Comparison of ENCODE assay signal across 8 mouse cellular contexts in the genomic region with DNA sequence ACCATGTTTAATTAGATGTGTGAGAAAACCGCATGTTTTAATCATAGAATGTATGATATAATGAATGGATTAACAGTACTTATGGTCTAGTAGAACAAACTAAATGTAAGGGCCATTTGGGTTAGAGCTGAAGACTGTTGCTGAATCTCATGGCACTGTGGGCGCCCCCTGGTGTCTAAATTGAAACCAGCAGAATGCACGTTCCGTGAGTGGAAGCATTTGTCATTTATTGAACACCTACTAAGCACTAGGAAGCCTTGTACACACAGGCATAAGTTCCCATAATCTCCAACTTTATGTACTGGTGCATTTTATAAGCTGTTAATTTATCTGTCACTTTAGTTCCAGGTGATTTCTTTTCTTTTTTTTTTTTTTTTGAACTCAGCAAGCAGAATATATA. TPM values are rescaled to one million over a fixed set of nuclear protein-coding genes. Genes with fewer than 3 reads are reported as not detected.
A peak's percentile ranks its signal among the peaks of the same experiment; 100 is the strongest.
DNase-seq lines count a peak whose midpoint lies in the region; ATAC-seq and TF ChIP-seq lines count a peak whose summit lies in the region.

No protein-coding gene starts in this region.

- DNase-seq in heart, adult 18-20 months: peak; percentile 49 to 82
- DNase-seq in heart, adult 11 months: no peak
- peak; percentile 59 for DNase-seq in embryonic facial prominence, embryonic 11.5 days (ENCODE audit: low spot score)
- peak; percentile 57 to 78 for DNase-seq in kidney, postnatal 25 days
- DNase-seq in lung, postnatal 0 days (ENCODE audit: low spot score): peak; percentile 55
- peak; percentile 74 to 89 for DNase-seq in spleen, postnatal 14 days (ENCODE audit: low spot score in 2 of 2)

- H3K27ac ChIP-seq in bone marrow, adult 2 months (ENCODE audit: control insufficient read depth, insufficient read depth, low read depth, low read length, poor library complexity): no peak overlapping the region
- no peak overlapping the region for H3K27ac ChIP-seq in embryonic facial prominence, embryonic 11.5 days (replicated peaks; ENCODE audit: low read depth, low read length)
- no peak overlapping the region for H3K27ac ChIP-seq in lung, postnatal 0 days (ENCODE audit: low read length)

- no peaks in the 10 kb centered on the region for H3K27me3 ChIP-seq in embryonic facial prominence, embryonic 11.5 days (ENCODE audit: control insufficient read depth, insufficient read depth, low read length)
- H3K27me3 ChIP-seq in lung, postnatal 0 days (replicated peaks; ENCODE audit: insufficient read depth, low read length): no peaks in the 10 kb centered on the region

- no peak overlapping the region for H3K4me3 ChIP-seq in bone marrow, adult 2 months (replicated peaks; ENCODE audit: control insufficient read depth, low read depth, low read length)
- H3K4me3 ChIP-seq in embryonic facial prominence, embryonic 11.5 days (ENCODE audit: low read depth, low read length): no peak overlapping the region
- no peak overlapping the region for H3K4me3 ChIP-seq in lung, postnatal 0 days (ENCODE audit: low read depth, low read length)

- TF ChIP-seq EP300 in lung, postnatal 0 days (IDR thresholded peaks at IDR 0.05): no peak

- no peak for TF ChIP-seq POLR2A in bone marrow, adult 2 months (IDR thresholded peaks at IDR 0.05; ENCODE audit: borderline replicate concordance, control insufficient read depth, low read depth, low read length)

- ATAC-seq in CD4-positive, CD25-positive, alpha-beta regulatory T cell, adult 4 months: peak; percentile 69
- ATAC-seq in embryonic facial prominence, embryonic 11.5 days (replicated peaks; ENCODE audit: insufficient number of reproducible peaks, low FRiP score, low TSS enrichment, low read depth): no peak
- ATAC-seq in lung, postnatal 0 days: no peak; the same call in 1 of the 2 replicates

- WGBS in bone marrow, adult 2 months: 26% methylated on average over 4 of the region's 4 CpGs
- 40% methylated on average over 4 of the region's 4 CpGs for WGBS in embryonic facial prominence, embryonic 11.5 days
- WGBS in lung, postnatal 0 days: 37% methylated on average over 4 of the region's 4 CpGs

- H3K4me1 ChIP-seq in bone marrow, adult 2 months (ENCODE audit: control insufficient read depth, insufficient read depth, low read length): no peaks in the 10 kb centered on the region; the same call in 1 of the 2 replicates
- no peaks in the 10 kb centered on the region for H3K4me1 ChIP-seq in embryonic facial prominence, embryonic 11.5 days (ENCODE audit: control insufficient read depth, insufficient read depth, low read length)
- H3K4me1 ChIP-seq in lung, postnatal 0 days (ENCODE audit: insufficient read depth, low read depth, low read length): no peaks in the 10 kb centered on the region

- no peaks in the 10 kb centered on the region for H3K9me3 ChIP-seq in embryonic facial prominence, embryonic 11.5 days (replicated peaks; ENCODE audit: control insufficient read depth, low read length)
- H3K9me3 ChIP-seq in lung, postnatal 0 days (ENCODE audit: low read length): no peaks in the 10 kb centered on the region

- H3K36me3 ChIP-seq in embryonic facial prominence, embryonic 11.5 days (replicated peaks; ENCODE audit: control insufficient read depth, insufficient read depth, low read depth, low read length): no peaks in the 10 kb centered on the region
- no peaks in the 10 kb centered on the region for H3K36me3 ChIP-seq in lung, postnatal 0 days (ENCODE audit: insufficient read depth, low read length)

- no peak overlapping the region for H3K4me2 ChIP-seq in embryonic facial prominence, embryonic 11.5 days (ENCODE audit: low read depth, low read length)
- H3K4me2 ChIP-seq in lung, postnatal 0 days (replicated peaks; ENCODE audit: low read depth, low read length): no peak overlapping the region

- TF ChIP-seq CTCF in bone marrow, adult 2 months (IDR thresholded peaks at IDR 0.05; ENCODE audit: control insufficient read depth, insufficient read depth, low read length): peak; percentile 79
- peak; percentile 82 for TF ChIP-seq CTCF in lung, postnatal 0 days (IDR thresholded peaks at IDR 0.05)

- no peak overlapping the region for H3K9ac ChIP-seq in embryonic facial prominence, embryonic 11.5 days (replicated peaks; ENCODE audit: low read length)
- no peak overlapping the region for H3K9ac ChIP-seq in lung, postnatal 0 days (replicated peaks; ENCODE audit: low read depth)

RNA-seq across cellular contexts. Expression of a gene that starts 10.4 kb away (rescaled TPM):
- 1 to 10 TPM; 1.7 to 4.5 TPM for total RNA-seq in heart, adult 18-20 months (2021)
- 100 to 1,000 TPM; 162 to 224 TPM for polyA plus RNA-seq in CD4-positive, CD25-positive, alpha-beta regulatory T cell, adult 4 months (2017; shearing (Covaris generic))
- polyA plus RNA-seq in bone marrow, adult 2 months (2011; ENCODE audit: insufficient read depth, insufficient read length, low replicate concordance, missing spikeins): 20.3 and 26.9 TPM in 2 replicates
- 6.5 and 8.4 TPM in 2 replicates for polyA plus RNA-seq in embryonic facial prominence, embryonic 11.5 days (2014; fragmentation: Nextera tagmentation; extraction: Ambion mirVana)
- polyA plus RNA-seq in lung, postnatal 0 days (2015; fragmentation: Nextera tagmentation; extraction: Ambion mirVana): 4.5 and 5.6 TPM in 2 replicates
